Mouse (Mus musculus) layer of hippocampus, adult 11-12 months (tissue): ENCODE measurements around the gene Ins2.

Experiments
- DNase-seq: peaks from one replicate; pipeline ENCODE4 v3.0.0; 2022; ENCODE audit warnings: low spot score

The Ins2 gene

DNA sequence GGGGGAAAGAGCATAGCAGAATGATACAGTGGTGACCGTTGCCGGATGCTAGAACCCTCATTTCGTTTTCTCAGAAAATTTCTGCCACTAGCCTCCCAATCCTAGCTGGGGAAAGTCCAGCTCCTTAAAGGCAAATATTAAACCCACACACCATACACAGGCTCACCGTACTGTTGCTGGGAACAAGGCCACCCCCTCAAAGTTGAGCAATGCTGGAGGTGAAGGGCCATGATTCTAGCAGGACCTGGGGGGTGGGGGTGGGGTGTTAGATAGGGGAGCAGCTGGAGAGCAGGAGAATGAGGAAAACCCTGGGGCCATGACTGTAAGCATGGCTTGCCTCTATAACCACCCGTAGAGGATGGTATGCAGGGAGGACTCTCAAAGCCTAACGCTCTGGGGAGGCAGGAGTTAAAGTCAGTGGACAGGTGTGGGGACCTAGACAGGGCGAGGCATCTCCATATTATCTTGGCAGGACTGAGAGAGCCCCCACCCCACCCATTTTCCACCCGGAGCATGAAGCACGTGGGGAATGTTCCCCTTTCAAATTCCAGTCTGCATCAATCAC lies 78.6 kb downstream of the Ins2 start:
- DNase-seq, result no peak

DNA sequence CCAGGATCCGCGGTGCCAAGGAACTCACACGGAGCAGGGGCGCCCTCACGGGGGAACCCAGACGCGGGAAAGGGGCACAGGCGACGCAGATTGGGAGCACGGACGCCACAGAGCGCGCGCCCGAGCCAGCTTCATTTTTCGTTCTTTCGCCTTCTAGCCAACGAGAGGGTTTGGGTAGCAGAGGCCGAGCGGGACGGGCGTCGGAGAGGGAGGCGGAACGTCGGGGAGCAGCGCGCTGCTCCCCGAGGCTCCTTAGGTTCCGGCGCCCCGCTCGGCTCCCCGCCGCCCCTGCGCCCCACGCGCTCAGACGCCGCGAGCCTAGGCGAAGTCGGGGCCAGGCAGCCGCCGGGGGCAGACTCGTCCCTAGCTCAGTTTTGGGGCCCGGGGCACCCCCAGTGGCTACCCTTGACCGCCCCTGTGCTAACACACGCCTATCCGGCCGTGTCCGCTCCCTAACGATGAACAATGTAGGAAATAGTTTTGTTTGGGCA lies 79.2 kb downstream of the Ins2 start:
- DNase-seq, result no peak

DNA sequence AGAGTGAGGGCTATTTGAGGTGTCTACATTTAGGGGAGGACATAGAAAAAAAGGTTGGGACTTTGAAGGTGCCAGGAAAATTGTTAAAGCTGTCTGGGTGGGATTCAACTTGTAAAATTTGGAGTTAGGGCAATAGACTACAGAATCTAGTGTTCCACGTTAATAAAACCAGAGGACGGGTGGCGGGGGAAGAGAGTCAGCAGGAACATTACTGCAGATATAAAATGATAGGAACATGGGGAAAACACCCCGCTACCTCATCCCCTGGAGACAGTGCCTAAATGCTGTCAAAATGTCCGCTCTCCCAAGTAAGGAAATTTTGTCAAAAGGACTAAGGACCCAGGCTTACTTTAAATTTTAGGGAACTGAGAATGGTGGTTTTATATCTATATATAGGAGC lies 80.0 kb downstream of the Ins2 start:
- DNase-seq, result no peak

DNA sequence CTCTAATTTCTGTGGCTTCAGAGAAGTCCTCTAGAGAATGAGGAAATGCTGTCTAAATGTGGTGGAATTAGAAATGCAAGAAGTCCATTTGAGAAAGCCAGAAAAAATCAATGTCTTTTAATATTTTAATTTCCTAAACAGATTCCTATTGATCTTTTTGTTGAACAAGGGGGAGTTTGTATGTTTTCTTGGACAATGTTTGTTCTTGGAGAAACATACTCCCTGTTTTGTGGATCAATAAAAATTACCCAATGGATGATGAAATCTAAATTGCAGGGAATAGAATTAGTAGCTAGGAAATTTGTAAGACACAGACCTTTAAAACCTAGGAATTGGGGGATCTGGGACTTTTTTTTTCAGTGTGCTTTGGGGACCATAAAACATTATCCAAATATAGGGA lies 81.4 kb downstream of the Ins2 start:
- no peak for DNase-seq

DNA sequence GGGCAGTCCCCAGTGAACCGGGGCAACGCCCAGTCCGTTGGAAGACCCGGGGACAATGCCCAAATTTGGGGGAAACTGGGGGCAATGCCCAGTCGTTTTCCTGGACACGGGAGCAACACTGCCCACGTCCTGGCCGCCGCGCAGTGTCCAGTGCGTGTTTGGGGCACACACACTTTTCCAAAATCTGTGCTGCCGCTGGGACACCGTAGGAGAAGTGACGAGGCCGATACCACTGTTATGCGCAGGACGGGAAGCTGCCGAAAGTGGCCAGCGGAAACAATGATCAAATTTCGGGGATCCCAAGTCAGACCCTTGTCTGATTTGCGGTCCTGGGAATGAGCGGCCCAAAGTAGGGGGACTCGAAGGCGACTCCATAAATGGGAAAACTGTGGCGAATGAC lies 82.1 kb downstream of the Ins2 start:
- no peak for DNase-seq

DNA sequence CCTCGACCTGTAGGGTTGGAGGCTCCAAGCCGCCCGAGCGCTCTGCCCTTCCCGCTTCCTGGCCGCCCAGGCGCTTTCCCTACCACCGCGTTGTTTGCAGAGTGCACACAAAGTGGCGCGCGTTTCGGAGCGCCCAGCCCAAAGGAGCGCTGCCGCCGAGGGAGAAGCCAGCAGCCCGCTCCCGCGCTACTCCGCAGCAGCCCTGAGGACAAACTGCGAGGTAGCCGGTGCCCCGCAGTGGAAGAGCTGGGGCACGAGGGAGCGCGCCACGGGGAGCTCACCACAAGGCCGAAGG lies 82.6 kb downstream of the Ins2 start:
- no peak for DNase-seq

DNA sequence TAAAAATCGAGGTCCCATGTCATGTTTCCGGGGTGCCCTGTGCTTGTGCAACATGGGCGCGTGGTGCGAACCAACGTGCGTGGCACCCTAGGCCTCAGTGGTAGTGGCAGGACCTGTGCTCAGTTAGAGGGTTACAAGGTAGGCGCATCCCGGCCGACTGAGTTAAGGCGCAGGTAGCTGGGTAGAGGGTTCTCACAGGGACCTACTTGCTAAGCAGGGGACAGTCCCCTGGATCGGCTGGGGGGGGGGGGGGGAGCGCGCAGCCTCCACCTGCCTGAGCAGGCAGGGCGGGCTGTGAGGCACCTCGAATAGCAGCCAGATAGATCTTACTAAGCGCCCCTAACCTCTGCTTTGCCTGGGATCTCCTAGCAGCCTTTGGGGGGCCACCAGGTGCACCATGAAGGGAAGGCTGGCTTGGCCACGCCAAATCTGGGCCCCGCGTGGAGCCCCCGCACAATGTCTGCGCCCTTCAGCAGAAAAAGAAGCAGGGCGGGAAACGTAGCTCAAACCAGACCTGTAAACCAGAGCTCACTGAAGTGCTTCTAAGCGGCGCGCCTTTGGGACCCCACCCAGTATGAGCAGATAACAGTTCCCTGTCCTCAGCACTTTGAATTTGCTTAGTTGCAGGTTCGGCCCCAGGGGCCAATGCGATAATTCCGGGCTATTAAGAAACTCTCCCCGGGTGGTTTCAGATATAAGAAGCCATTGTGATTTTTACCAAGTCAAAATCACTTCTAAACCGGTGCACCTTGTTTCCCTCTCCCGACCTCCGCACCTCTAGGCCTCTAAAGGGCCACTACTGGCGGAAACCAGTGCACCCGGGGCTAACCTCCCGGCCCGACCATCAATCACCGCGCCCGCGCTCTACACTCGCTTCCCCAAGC lies 83.2 kb downstream of the Ins2 start:
- DNase-seq, result no peak

DNA sequence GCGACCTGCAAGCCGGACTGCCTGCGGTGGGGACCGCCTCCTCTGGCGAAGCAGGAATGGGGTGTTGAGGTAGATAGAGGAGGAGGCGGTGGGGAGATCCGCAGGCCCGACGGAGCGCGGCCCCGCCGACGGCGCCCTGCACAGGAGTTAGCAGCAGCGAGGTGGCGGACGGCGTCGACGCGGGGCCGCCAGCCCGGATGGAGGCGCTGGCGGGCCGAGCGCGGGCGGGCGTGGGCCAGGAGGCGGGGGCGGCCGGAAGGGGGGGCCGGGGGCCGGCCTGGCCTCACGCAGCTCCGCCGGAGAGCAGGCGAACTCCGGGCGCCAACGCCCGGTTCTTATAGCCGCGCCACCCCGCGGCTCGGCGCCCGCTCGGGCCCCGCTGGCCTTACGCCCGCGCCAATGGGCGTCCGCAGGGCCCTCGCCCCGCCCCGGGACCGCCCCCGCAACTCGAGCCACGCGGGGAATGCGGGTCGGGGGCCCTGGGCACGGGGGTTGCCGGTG lies 84.0 kb downstream of the Ins2 start:
- DNase-seq, result no peak

DNA sequence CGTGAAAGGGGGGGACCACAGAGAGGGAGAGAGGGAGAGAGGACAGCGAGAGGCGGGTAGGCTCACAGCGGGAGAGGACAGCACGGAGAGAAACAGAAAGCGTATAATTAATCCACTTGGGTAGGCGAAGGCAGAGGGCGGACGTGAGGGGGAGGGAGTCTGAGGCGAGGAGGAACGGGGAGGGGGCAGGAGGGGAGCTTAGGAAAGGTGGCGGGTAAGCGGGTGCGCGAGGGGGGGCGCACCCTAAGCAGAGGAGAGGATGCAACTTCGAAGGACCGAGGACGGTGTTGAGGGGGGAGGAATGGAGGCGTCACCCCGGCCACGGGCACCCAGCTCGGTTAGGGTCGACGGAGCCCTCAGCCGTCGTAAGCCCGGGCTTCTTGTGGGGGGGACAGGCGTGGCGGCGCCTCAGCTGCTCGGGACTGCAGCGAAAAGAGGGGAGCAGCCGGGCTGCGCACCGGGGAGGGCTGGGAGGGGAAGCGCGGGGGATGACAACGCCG lies 84.5 kb downstream of the Ins2 start:
- DNase-seq, result no peak

DNA sequence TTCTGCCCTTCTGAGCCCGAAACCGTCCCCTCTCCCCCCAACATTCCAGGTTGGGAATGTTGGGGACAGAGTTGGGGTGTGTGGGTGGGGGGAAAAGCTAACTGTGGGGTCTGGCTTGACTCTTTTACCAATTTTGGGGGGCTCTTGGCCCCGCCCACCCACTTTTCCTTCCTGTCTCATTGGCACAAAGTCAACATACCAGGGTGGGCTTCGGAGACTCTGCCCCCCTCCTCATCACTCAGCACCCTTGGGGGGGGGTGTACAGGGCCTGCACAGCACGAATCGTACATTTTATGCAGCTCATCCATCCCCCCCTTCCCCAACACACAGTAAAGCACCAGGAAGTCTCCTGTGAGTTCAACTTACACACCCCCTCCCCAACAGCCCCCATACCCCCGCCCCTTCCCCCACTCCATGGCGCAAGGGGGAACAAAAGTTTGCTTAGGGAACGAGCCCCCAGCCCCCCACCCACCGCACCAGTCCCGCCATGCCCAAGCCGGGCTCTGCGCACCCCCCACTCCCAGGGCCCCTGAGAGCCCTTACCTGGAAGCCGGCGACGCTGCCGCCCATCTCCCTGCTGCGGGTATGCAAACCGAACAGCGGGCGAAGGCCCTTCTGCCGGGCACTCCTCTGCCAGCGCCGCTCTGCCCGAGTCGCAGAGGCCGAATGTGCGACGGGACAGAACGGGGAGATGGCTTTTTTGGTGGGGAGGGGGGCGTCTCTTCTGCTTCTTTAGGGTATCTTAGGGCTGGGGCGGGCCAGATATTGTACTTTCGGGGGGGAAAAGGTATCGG lies 85.2 kb downstream of the Ins2 start:
- DNase-seq, result no peak

DNA sequence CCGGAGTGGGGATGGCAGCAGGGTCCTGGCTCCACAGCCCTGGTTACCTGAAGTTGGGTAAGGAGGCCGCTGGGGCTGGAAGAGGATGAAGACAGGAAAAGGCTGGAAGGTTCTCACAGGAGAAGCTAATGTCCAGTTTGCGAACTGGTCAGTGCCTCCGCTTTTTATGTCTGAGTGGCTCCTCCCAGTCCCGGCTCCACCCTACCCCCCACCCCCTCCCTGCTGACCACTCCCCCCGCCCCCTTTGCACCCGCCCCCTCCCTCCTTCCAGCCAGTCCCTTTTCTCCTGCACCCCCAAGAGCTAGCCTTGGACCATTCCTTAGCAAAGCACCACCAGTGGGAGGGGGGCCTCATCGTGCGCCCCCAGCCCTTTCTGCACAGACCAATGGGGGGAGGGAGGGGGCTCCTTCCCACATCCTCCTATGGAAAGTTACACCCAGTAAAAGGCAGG lies 85.8 kb downstream of the Ins2 start:
- DNase-seq, result no peak

DNA sequence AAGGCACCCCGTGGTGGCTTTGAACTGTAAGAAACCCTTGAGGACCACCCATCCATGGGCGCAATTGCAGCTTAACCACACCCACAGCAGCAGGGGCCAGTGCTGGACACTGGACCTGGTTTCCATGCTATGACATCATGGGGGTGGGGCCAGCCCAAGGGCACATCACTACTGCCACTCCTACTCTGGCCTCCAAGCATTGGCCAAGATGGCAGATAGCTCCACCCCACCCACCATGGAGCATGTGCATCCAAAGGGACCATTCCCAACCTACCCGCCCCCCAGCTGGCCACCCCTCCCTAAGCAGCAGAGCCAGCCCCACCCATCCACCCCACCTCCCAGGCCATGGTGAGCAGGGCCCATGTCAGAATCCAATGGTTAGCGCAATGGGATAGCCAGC lies 87.1 kb downstream of the Ins2 start:
- no peak for DNase-seq

DNA sequence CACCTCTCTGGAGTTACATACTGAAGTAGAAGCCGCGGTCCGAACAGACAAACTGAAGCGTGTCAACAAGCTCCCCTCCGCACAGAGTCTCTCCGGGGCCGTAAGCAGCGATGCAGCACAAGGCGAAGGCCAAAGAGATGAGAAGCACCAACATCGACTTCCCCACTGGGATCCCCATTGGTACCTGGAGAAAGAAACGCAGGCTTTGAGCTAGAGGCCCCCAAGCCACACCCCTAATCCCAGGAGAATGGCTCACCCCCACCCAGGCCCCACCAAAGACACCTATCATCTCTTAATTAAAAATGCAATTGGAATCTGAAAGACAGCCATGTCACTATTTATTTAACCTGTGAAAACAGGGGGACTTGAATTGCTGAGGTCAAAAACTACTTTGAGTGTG lies 87.5 kb downstream of the Ins2 start:
- DNase-seq, result no peak

DNA sequence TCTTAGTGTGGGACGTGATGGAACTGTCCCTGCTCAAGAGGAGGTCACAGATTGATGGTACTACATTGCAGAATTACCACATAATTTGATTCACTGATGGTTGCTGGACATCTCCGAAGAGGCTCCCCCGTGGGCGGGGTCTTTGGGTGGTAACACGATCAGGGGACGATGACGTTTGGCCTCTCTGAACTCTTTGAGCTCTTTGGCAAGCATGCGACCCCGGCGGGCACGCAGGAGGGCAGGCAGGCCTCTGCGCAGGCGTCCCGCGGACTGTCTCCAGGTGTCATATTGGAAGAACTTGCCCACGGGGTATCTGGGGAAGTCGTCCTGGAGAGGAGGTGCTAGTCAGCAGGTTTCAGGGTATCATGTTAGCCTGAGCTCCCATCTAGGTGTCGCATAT lies 89.5 kb downstream of the Ins2 start:
- no peak for DNase-seq

DNA sequence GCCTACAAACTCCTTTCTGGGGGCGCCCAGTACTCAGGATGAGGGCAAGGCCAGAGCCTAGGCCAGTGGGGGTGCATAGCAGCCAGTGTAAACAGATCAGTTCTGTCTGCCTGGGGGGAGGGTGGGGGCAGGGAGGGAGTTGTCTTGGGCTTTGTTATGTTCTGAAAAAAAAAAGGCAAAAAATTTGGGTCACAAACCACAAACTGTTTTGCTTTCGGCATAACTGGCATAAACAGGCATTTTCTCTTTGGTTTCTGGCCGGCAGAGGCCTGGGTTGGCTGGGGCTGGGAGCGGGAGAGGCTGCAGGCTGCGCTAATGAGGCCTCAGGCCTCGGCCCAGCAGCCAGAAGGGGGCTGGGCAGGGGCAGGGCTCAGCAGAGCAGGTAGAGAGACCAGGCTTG lies 96.5 kb downstream of the Ins2 start:
- DNase-seq, result no peak

DNA sequence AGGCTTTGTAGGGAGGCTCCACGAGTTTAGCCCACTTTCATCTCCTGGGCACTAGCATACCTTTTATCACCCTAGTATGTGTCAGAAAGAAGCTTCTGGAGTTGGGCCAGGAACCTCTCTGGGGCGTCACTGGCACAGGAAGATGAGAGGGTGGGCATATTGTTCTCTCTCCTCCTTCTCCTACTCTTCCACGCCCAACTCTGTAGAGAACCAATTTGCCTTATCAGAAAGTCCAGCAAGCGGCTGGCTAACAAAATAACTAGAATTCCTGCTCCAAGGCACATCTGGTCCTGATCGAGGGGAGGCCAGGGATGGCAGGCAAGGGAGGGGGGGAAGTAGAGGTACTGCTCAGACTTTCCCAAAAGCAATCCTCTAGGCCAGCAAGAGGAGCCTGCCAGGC lies 98.1 kb downstream of the Ins2 start:
- no peak for DNase-seq

DNA sequence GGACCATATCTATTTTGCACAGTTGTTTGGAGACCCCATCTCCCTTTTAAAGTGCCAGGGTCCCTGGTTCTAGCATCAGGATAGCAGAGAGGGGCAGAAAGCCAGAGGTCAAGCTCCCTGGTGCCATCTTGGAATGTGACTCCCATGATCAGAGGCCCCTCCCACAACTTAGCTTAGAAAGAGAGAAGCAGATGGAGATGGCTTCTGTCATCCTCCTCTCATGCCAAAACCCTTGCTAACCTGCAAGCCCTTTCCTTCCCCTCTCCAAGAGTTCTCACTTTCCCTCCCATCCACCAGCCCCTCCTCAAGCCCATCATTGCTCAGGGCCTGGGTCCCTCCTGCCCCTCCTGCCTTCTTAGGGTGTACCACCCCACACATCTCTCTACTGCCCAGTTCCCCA lies 107.0 kb downstream of the Ins2 start:
- DNase-seq, result no peak

DNA sequence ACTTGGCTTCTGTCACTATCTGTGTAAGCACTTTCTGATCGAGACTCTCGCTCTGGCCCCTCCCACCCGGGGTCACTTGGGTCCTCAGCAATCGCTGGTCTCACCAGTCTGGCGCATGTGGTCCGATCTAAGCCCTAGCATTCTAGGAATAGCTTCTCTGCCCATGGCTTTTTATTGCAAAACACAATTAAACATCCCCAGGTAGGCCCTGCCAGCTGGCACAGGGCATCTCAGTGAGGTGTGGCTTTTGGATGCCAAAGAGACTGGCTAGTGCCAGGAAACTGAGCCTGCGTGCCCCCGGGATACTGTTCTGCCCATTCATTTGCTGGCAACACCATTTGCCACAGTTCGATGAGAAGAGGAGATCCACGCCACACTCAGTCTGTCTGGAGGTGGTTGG lies 112.5 kb downstream of the Ins2 start:
- no peak for DNase-seq

DNA sequence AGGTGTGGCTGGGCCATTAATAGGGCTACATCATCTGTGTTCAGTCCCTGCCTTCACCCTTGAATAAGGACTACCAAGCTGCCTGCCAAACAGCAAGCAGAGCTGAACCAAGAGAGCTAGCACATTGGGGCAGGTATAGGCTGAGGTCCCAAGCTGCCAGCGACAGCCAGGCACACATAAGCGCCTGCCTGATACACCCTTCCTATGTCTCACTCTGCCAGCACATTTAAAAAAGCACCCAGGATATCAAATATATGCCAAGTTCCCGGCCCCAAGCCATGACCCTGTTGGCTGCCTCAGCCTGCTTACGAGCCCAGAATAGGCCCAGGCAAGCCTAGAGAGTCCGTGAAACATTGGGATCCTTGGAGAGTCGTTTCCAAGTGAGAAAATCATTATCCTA lies 113.4 kb downstream of the Ins2 start:
- DNase-seq, result no peak
